Mouse (Mus musculus) lung, embryonic 14.5 days (tissue): Measurements from ENCODE around the gene Tpp2. TPM values are rescaled to one million over a fixed set of nuclear protein-coding genes. Genes with fewer than 3 reads are reported as not detected.
"Not testable (repeated sequence)": the region's sequence is repeated elsewhere in the genome, so short reads cannot be mapped to it uniquely, and the experiment has no call there.

Experiments used
- ATAC-seq: fragments of 200-750 bp; cut with Nextera tagmentation; 2 replicates; pipeline ENCODE4 v1.8.0; 2017; ENCODE audit warnings: mild to moderate bottlenecking, moderate TSS enrichment, moderate library complexity; ENCODE audit not compliant: insufficient read depth
- DNase-seq: peaks from one replicate; pipeline ENCODE4 v3.0.0-alpha.2; 2015
- H3K27ac ChIP-seq: fragments of 300-500 bp; sonication (generic); 2 replicates; pipeline ENCODE4 v1.5.1; 2014; ENCODE audit warnings: low read depth, mild to moderate bottlenecking, moderate library complexity
- H3K27me3 ChIP-seq: fragments of 300-500 bp; sonication (generic); 2 replicates; pipeline ENCODE4 v1.6.1; 2014; ENCODE audit warnings: low read length, control low read depth; ENCODE audit not compliant: insufficient read depth
- H3K36me3 ChIP-seq: fragments of 300-500 bp; sonication (generic); 2 replicates; pipeline ENCODE4 v1.6.1; 2014; ENCODE audit warnings: control low read depth; ENCODE audit not compliant: insufficient read depth
- H3K4me1 ChIP-seq: fragments of 300-500 bp; sonication (generic); 2 replicates; pipeline ENCODE4 v1.6.1; 2014; ENCODE audit warnings: antibody characterized with exemption, control low read depth; ENCODE audit not compliant: insufficient read depth
- H3K4me2 ChIP-seq: fragments of 300-500 bp; sonication (generic); 2 replicates; pipeline ENCODE4 v1.6.1; 2014; ENCODE audit warnings: mild to moderate bottlenecking
- H3K4me3 ChIP-seq: fragments of 300-500 bp; sonication (generic); 2 replicates; pipeline ENCODE4 v1.5.1; 2014; ENCODE audit warnings: low read depth, low read length
- H3K9ac ChIP-seq: fragments of 300-500 bp; sonication (generic); 2 replicates; pipeline ENCODE4 v1.6.1; 2014
- H3K9me3 ChIP-seq: fragments of 300-500 bp; sonication (generic); 2 replicates; pipeline ENCODE4 v1.6.1; 2016; ENCODE audit warnings: low read depth, low read length, control low read depth
- CTCF ChIP-seq: IDR thresholded peaks from 2 replicates; pipeline ENCODE4 v1.5.1; 2016; ENCODE audit warnings: antibody characterized with exemption, low read depth
- WGBS: fragments of 180-500 bp; shearing (Covaris S2); extraction: QIAGEN DNeasy Blood & Tissue Kit; methylation state at CpG from one replicate; pipeline ENCODE4 v1.1.7; 2014; 5-methylcytosine and 5-hydroxymethylcytosine counted together
- polyA plus RNA-seq: library from polyadenylated mRNA; unstranded; fragments of >200 nt; fragmentation: Nextera tagmentation; extraction: Ambion mirVana; gene quantifications from 2 replicates; pipeline ENCODE4 v1.2.1, GENCODE M21; 2014

Gene Tpp2
- polyA plus RNA-seq, 1 experiment from 2014 or later = 69.5 TPM

GRCm38 (mm10) chr1:44019934-44020333 is 86.5 kb downstream of the Tpp2 start, which contains the start of gene Mettl21c:
Gene Mettl21c (minus strand): TSS chr1:44020034.
- Histone ChIP-seq H3K9ac (no peak within 1 kb of the TSS), H3K36me3 (no peaks in the 10 kb centered on the region), H3K27ac (no peak within 1 kb of the TSS), H3K9me3 (no peaks in the 10 kb centered on the region), H3K4me1 (no peaks in the 10 kb centered on the region), H3K4me2 (no peak within 1 kb of the TSS), H3K27me3 (no peaks in the 10 kb centered on the region), H3K4me3 (no peak within 1 kb of the TSS)
- TF ChIP-seq CTCF = no peak
- no peak for ATAC-seq
- no peak for DNase-seq

GRCm38 (mm10) chr1:44022656-44023055 is 89.2 kb downstream of the Tpp2 start:
- DNase-seq (no peak), ATAC-seq (no peak)
- Histone ChIP-seq H3K9ac (no peak overlapping the region), H3K9me3 (no peaks in the 10 kb centered on the region), H3K27ac (no peak overlapping the region), H3K4me1 (no peaks in the 10 kb centered on the region), H3K27me3 (no peaks in the 10 kb centered on the region), H3K4me2 (no peak overlapping the region), H3K36me3 (no peaks in the 10 kb centered on the region), H3K4me3 (no peak overlapping the region)
- WGBS = 91% methylated on average over 1 of the region's 1 CpGs
- TF ChIP-seq CTCF = no peak

- H3K36me3 ChIP-seq = no peaks in the 10 kb centered on the region
- ATAC-seq (no peak), DNase-seq (no peak)
- no peaks in the 10 kb centered on the region for H3K9me3 ChIP-seq
- no peaks in the 10 kb centered on the region for H3K4me1 ChIP-seq
- no peak overlapping the region for H3K27ac ChIP-seq
- H3K27me3 ChIP-seq = no peaks in the 10 kb centered on the region
- TF ChIP-seq CTCF = no peak
- WGBS = 77% methylated on average over 1 of the region's 1 CpGs
- no peak overlapping the region for H3K4me3 ChIP-seq
- no peak overlapping the region for H3K9ac ChIP-seq
- no peak overlapping the region for H3K4me2 ChIP-seq
These were observed 94.2 kb downstream of the Tpp2 start for GRCm38 (mm10) chr1:44027651-44028050.

- H3K9ac ChIP-seq = no peak overlapping the region
- no peaks in the 10 kb centered on the region for H3K36me3 ChIP-seq
- TF ChIP-seq CTCF = no peak
- H3K27ac ChIP-seq = no peak overlapping the region
- no peaks in the 10 kb centered on the region for H3K27me3 ChIP-seq
- no peaks in the 10 kb centered on the region for H3K9me3 ChIP-seq
- no peak overlapping the region for H3K4me3 ChIP-seq
- no peak for DNase-seq
- ATAC-seq = no peak
- WGBS = 65% methylated on average over 2 of the region's 2 CpGs
- H3K4me2 ChIP-seq = no peak overlapping the region
- no peaks in the 10 kb centered on the region for H3K4me1 ChIP-seq
These were observed 98.8 kb downstream of the Tpp2 start for GRCm38 (mm10) chr1:44032213-44032612.

GRCm38 (mm10) chr1:44032948-44033347 is 99.5 kb downstream of the Tpp2 start:
- H3K4me2 ChIP-seq = no peak overlapping the region
- no peaks in the 10 kb centered on the region for H3K27me3 ChIP-seq
- ATAC-seq (no peak), DNase-seq (no peak)
- no peak overlapping the region for H3K9ac ChIP-seq
- H3K4me3 ChIP-seq = no peak overlapping the region
- TF ChIP-seq CTCF = no peak
- H3K4me1 ChIP-seq = no peaks in the 10 kb centered on the region
- no peak overlapping the region for H3K27ac ChIP-seq
- no peaks in the 10 kb centered on the region for H3K9me3 ChIP-seq
- 75% methylated on average over 5 of the region's 5 CpGs for WGBS
- H3K36me3 ChIP-seq = no peaks in the 10 kb centered on the region

- H3K4me1 ChIP-seq = no peaks in the 10 kb centered on the region
- peak overlapping the region; percentile 53 for H3K9ac ChIP-seq
- peak; percentile 87 for TF ChIP-seq CTCF
- DNase-seq = peak; percentile 92
- whole genome bisulfite sequencing = 1% methylated on average over 17 of the region's 17 CpGs
- H3K4me2 ChIP-seq = peak overlapping the region; percentile 72
- peak; percentile 72 for ATAC-seq
- peak overlapping the region; percentile 41 for H3K4me3 ChIP-seq
- H3K27me3 ChIP-seq = no peaks in the 10 kb centered on the region
- no peaks in the 10 kb centered on the region for H3K9me3 ChIP-seq
- no peak overlapping the region for H3K27ac ChIP-seq
- no peaks in the 10 kb centered on the region for H3K36me3 ChIP-seq
These were observed 108.5 kb downstream of the Tpp2 start for GRCm38 (mm10) chr1:44041797-44042554.

- Histone ChIP-seq H3K4me3 (peak overlapping the region; percentile 41), H3K4me1 (no peaks in the 10 kb centered on the region), H3K36me3 (no peaks in the 10 kb centered on the region), H3K27me3 (no peaks in the 10 kb centered on the region), H3K9ac (peak overlapping the region; percentile 53), H3K4me2 (peak overlapping the region; percentile 72), H3K9me3 (no peaks in the 10 kb centered on the region), H3K27ac (no peak overlapping the region)
- WGBS = 3% methylated on average over 6 of the region's 6 CpGs
- no peak for TF ChIP-seq CTCF
- ATAC-seq (peak; percentile 64; the same call in 1 of the 2 replicates), DNase-seq (peak; percentile 4)
These were observed 109.1 kb downstream of the Tpp2 start for GRCm38 (mm10) chr1:44042555-44042915.

- ATAC-seq, DNase-seq, H3K27ac ChIP-seq, H3K9ac ChIP-seq, H3K4me1 ChIP-seq, H3K4me3 ChIP-seq, H3K9me3 ChIP-seq, H3K36me3 ChIP-seq, H3K4me2 ChIP-seq, H3K27me3 ChIP-seq: not testable (repeated sequence)
- WGBS = 76% methylated on average over 5 of the region's 5 CpGs
These were observed 112.2 kb downstream of the Tpp2 start for GRCm38 (mm10) chr1:44045689-44046088.
